Mouse (Mus musculus) hindbrain, embryonic 10.5 days (tissue): ENCODE data around the gene Ggt5. TPM values are rescaled to one million over a fixed set of nuclear protein-coding genes. Genes with fewer than 3 reads are reported as not detected.

ENCODE experiments used
- DNase-seq: peaks from one replicate; pipeline ENCODE4 v3.0.0-alpha.2; 2017; ENCODE audit warnings: low spot score
- H3K27ac ChIP-seq: fragments of 300-500 bp; sonication (generic); 2 replicates; pipeline ENCODE4 v1.5.1; 2016; ENCODE audit warnings: mild to moderate bottlenecking, moderate library complexity
- H3K27me3 ChIP-seq: fragments of 300-500 bp; sonication (generic); 2 replicates; pipeline ENCODE4 v1.6.1; 2016; ENCODE audit warnings: mild to moderate bottlenecking; ENCODE audit not compliant: poor library complexity, insufficient read depth, severe bottlenecking
- H3K36me3 ChIP-seq: fragments of 300-500 bp; sonication (generic); 2 replicates; pipeline ENCODE4 v1.6.1; 2016; ENCODE audit warnings: mild to moderate bottlenecking, moderate library complexity
- H3K4me1 ChIP-seq: fragments of 300-500 bp; sonication (generic); replicated peaks from 2 replicates; pipeline ENCODE4 v1.6.1; 2016; ENCODE audit warnings: mild to moderate bottlenecking
- H3K4me3 ChIP-seq: fragments of 300-500 bp; sonication (generic); 2 replicates; pipeline ENCODE4 v1.5.1; 2016; ENCODE audit warnings: mild to moderate bottlenecking, moderate library complexity
- H3K9me3 ChIP-seq: fragments of 300-500 bp; sonication (generic); 2 replicates; pipeline ENCODE4 v1.6.1; 2016; ENCODE audit warnings: mild to moderate bottlenecking, moderate library complexity
- WGBS: fragments of 180-500 bp; shearing (Covaris S2); methylation state at CpG from one replicate; pipeline ENCODE4 v1.1.7; 2016; 5-methylcytosine and 5-hydroxymethylcytosine counted together
- polyA plus RNA-seq: library from polyadenylated mRNA; unstranded; fragments of >200 nt; fragmentation: Nextera tagmentation; extraction: Ambion mirVana; gene quantifications from 2 replicates; pipeline ENCODE4 v1.2.1, GENCODE M21; 2016

The Ggt5 gene
- polyA plus RNA-seq, 1 experiment from 2014 or later = 0.82 TPM

GRCm38 (mm10) chr10:75570981-75571657 is 18.0 kb upstream of the Ggt5 start:
- H3K36me3 ChIP-seq = no peaks in the 10 kb centered on the region
- H3K4me3 ChIP-seq = no peak overlapping the region
- H3K27me3 ChIP-seq = peaks cover 23% of the 10 kb centered on the region
- peak overlapping the region; percentile 72 for H3K27ac ChIP-seq
- 25% methylated on average over 10 of the region's 10 CpGs for WGBS
- DNase-seq = no peak
- peaks cover 36% of the 10 kb centered on the region for H3K4me1 ChIP-seq
- no peaks in the 10 kb centered on the region for H3K9me3 ChIP-seq

- DNase-seq = no peak
- 38% methylated on average over 9 of the region's 9 CpGs for WGBS
- Histone ChIP-seq H3K4me1 (peaks cover 34% of the 10 kb centered on the region), H3K36me3 (no peaks in the 10 kb centered on the region), H3K27me3 (peaks cover 23% of the 10 kb centered on the region), H3K9me3 (no peaks in the 10 kb centered on the region), H3K4me3 (no peak overlapping the region), H3K27ac (peak overlapping the region; percentile 72; the same call in 1 of the 2 replicates)
Observed at GRCm38 (mm10) chr10:75571937-75572336, 17.2 kb upstream of the Ggt5 start.

DNA sequence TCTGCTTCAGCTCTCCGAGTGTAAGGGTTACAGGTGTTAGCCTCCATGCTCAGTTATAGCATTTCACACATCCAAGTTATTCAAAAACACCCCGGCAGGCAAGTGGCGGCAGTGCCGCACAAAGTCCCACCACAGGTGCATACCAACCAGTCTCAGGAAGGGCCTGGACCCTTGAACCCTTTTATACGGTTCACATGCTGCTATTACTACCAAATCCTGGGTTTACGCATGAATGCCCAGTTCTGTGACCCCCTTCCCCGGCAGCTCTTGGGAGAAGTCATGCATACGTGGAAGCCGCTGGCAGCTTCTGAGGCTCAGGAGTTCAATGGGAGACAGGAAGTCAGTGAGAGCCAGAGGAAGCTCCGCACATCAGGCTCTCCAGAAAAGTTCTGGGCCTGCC is 16.0 kb upstream of the Ggt5 start:
- WGBS = 58% methylated on average over 10 of the region's 10 CpGs

GRCm38 (mm10) chr10:75573965-75574364 is 15.2 kb upstream of the Ggt5 start:
- no peak for DNase-seq
- H3K4me1 ChIP-seq = peaks cover 27% of the 10 kb centered on the region
- no peak overlapping the region for H3K4me3 ChIP-seq
- H3K27me3 ChIP-seq = peaks cover 9% of the 10 kb centered on the region
- 90% methylated on average over 9 of the region's 9 CpGs for WGBS
- H3K36me3 ChIP-seq = no peaks in the 10 kb centered on the region
- no peak overlapping the region for H3K27ac ChIP-seq
- H3K9me3 ChIP-seq = no peaks in the 10 kb centered on the region

More for the DNA sequence above, 16.0 kb upstream of the Ggt5 start:
- no peak overlapping the region for H3K4me3 ChIP-seq
- H3K36me3 ChIP-seq = no peaks in the 10 kb centered on the region
- H3K27me3 ChIP-seq = peaks cover 17% of the 10 kb centered on the region
- peaks cover 34% of the 10 kb centered on the region for H3K4me1 ChIP-seq
- no peak overlapping the region for H3K27ac ChIP-seq
- DNase-seq = no peak
- H3K9me3 ChIP-seq = no peaks in the 10 kb centered on the region

DNA sequence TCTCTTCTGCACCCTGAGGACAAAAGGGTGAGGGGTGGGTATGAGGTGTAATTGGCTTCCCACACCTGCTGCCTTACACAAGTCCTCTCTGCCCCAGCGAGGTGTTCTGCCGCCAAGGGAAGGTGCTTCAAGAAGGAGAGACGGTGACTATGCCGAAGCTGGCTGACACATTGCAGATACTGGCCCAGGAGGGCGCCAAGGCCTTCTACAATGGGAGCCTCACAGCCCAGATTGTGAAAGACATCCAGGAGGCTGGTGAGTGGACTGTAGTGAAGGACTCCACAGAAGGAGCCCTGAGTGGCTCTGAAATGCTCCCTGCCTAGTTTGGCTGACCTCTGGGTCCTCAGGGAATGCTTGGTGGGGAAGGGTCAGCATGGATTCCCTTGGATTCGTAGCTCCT is 10.0 kb upstream of the Ggt5 start:
- DNase-seq = no peak
- WGBS = 83% methylated on average over 6 of the region's 6 CpGs
- H3K4me3 ChIP-seq = no peak overlapping the region

DNA sequence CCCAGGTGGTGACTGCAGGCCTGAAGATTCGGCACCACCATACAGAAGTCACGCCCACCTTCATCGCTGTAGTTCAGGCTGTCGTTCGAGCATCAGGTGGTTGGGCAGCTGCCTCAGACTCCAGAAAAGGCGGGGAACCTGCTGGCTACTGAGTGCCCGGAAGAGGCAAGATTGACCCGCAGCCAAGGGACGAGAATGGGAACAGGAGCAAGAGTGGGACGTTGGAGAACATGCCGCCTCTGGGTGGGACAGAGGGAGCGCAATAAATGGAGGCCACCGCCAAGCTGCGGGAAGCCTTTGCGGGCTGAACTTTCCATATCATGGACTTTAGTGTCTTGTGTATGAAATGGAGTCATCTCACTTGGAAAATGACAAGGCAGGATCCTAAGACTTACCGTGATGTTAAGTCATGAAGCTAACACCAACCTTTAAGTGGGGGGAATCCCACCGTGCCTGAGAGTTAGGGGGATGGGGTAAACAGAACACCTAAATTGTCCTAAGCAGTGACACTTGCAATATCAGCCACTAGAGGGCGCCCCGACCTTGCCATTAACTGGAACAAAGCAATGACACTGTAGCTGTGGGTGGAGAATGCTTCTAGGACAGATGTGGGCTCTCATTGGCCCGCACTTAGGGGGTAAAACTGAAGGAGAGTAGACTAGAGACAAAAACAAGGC is 3.1 kb upstream of the Ggt5 start:
- WGBS = 22% methylated on average over 20 of the region's 20 CpGs
- Histone ChIP-seq H3K27ac (peak overlapping the region; percentile 62), H3K9me3 (no peaks in the 10 kb centered on the region), H3K4me1 (peaks cover 25% of the 10 kb centered on the region), H3K27me3 (peaks cover 14% of the 10 kb centered on the region), H3K36me3 (no peaks in the 10 kb centered on the region), H3K4me3 (peak overlapping the region; percentile 21; the same call in 1 of the 2 replicates)
- peak; percentile 89 for DNase-seq

More for the DNA sequence above, 10.0 kb upstream of the Ggt5 start:
- Histone ChIP-seq H3K27me3 (no peaks in the 10 kb centered on the region), H3K27ac (no peak overlapping the region), H3K36me3 (no peaks in the 10 kb centered on the region), H3K4me1 (no peaks in the 10 kb centered on the region), H3K9me3 (no peaks in the 10 kb centered on the region)

GRCm38 (mm10) chr10:75586553-75586879 is 2.6 kb upstream of the Ggt5 start:
- H3K27me3 ChIP-seq = peaks cover 14% of the 10 kb centered on the region
- WGBS = 86% methylated on average over 1 of the region's 1 CpGs

DNA sequence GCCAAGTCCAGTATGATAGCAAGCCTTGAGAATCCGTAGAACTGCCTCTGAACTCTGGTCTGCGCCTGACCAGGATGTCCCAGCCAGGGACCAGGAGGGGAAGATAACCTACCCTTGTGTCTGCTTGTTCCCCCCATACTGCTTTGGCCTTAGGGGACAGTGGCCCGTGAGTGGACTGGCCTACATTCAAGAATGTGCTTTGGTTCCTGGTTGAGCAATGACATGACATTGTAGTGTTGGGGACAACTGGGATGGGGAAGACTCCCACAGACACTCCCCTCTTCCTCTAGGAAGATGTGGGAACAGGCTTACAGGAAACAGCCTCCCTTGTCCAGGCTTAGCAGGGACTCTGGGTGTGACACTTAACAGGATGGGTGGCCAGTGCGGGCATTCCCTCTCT is 1.4 kb upstream of the Ggt5 start:
- no peak for DNase-seq
- Histone ChIP-seq H3K36me3 (no peaks in the 10 kb centered on the region), H3K4me3 (no peak overlapping the region), H3K27ac (no peak overlapping the region), H3K9me3 (no peaks in the 10 kb centered on the region), H3K4me1 (peaks cover 25% of the 10 kb centered on the region), H3K27me3 (peaks cover 14% of the 10 kb centered on the region)
- WGBS = 90% methylated on average over 4 of the region's 4 CpGs

More at GRCm38 (mm10) chr10:75586553-75586879, 2.6 kb upstream of the Ggt5 start:
- H3K9me3 ChIP-seq = no peaks in the 10 kb centered on the region
- DNase-seq = no peak
- peak overlapping the region; percentile 62 for H3K27ac ChIP-seq
- peaks cover 25% of the 10 kb centered on the region for H3K4me1 ChIP-seq
- no peaks in the 10 kb centered on the region for H3K36me3 ChIP-seq
- H3K4me3 ChIP-seq = no peak overlapping the region

DNA sequence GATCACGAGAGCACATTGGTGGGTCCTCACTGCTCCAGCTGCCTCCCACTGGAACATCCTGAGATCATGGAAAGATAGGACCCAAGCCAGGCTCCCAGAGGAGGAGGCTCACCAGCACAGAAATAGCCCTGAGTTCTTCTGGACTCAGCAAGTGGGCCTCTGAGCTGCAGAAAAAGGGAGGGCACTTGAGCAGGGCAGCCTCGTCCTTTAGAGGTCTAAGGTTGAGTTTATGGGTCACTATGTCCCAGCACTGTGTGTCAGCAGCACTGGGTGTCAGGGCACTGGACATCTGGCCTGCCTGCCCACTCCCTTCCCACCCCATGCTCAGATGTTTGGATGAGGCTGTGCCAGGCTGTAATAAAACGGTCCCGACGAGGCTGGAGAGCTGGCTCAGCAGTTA is 804 bp upstream of the Ggt5 start:
- Histone ChIP-seq H3K27ac (no peak overlapping the region), H3K9me3 (no peaks in the 10 kb centered on the region), H3K4me1 (peaks cover 25% of the 10 kb centered on the region), H3K36me3 (no peaks in the 10 kb centered on the region), H3K27me3 (peaks cover 14% of the 10 kb centered on the region), H3K4me3 (no peak overlapping the region)
- no peak for DNase-seq
- 64% methylated on average over 5 of the region's 5 CpGs for WGBS

GRCm38 (mm10) chr10:75589651-75590050 is 511 bp downstream of the Ggt5 start:
- Histone ChIP-seq H3K27ac (no peak overlapping the region), H3K4me1 (peaks cover 25% of the 10 kb centered on the region), H3K36me3 (no peaks in the 10 kb centered on the region), H3K9me3 (no peaks in the 10 kb centered on the region), H3K27me3 (peaks cover 13% of the 10 kb centered on the region), H3K4me3 (no peak overlapping the region)
- 87% methylated on average over 16 of the region's 16 CpGs for WGBS
- DNase-seq = no peak

DNA sequence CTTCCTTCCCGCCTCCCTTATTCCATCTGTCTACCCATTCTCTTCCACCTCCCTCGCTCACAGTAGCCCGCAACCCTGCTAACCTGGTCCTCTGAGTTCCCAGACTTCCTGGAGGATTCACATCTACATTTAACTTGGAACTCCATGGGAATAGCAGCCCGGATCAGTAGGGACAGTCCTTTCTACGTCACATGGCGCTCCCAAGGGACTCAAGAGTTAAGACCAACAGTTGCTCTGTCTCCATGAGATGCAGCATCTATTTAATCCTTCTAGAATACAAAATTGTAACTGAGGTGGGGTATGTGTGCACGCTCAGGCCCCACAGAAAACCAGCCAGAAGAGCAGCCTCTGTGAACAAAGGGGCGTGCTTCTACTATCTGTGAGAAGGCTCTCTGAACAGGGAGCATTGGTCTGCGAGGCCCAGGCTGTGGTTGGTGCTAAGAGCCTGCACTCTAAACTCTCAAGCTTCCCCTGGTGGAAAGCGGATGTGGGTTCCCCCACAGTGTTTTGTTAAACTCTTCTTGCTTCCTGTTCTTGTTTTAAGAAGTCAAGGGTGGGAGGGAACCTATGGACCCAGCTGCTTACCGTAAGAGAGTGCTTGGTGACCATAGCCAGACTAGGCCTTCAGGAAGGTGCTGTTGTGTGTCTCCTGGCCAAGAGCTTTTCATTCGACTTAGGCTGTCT is 2.2 kb downstream of the Ggt5 start:
- H3K36me3 ChIP-seq = no peaks in the 10 kb centered on the region
- no peak overlapping the region; the same call in 1 of the 2 replicates for H3K27ac ChIP-seq
- 74% methylated on average over 12 of the region's 12 CpGs for WGBS

GRCm38 (mm10) chr10:75592585-75592984 is 3.4 kb downstream of the Ggt5 start:
- Histone ChIP-seq H3K4me3 (no peak overlapping the region), H3K36me3 (no peaks in the 10 kb centered on the region), H3K4me1 (peaks cover 16% of the 10 kb centered on the region), H3K27me3 (no peaks in the 10 kb centered on the region), H3K9me3 (peaks cover 9% of the 10 kb centered on the region; the same call in 1 of the 2 replicates), H3K27ac (no peak overlapping the region)
- WGBS = 81% methylated on average over 7 of the region's 7 CpGs
- DNase-seq = no peak

More for the DNA sequence above, 2.2 kb downstream of the Ggt5 start:
- DNase-seq = no peak
- H3K9me3 ChIP-seq = no peaks in the 10 kb centered on the region
- H3K4me1 ChIP-seq = peaks cover 19% of the 10 kb centered on the region
- no peaks in the 10 kb centered on the region for H3K27me3 ChIP-seq
- H3K4me3 ChIP-seq = no peak overlapping the region

DNA sequence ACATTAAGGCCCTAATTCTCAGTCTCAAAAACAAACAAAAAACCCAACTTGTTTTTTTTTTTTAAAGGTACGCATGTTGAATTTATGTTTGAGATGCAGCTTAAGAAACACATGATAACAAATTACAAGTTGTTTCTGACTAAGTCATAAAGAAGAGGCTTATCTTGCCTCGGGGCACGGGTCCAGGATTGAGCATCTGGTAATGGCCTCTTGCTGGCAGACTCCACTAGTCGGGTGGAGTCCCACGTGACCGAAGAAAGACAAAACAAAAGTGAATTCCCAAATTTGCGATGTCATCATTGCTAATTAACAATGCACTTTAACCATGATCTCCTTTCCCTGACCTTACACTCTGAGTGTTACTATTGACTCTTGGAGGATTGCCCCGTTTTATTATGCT is 6.8 kb downstream of the Ggt5 start:
- Histone ChIP-seq H3K4me3 (no peak overlapping the region), H3K36me3 (no peaks in the 10 kb centered on the region), H3K27me3 (no peaks in the 10 kb centered on the region), H3K27ac (no peak overlapping the region), H3K4me1 (no peaks in the 10 kb centered on the region; the same call in 1 of the 2 replicates), H3K9me3 (peaks cover 16% of the 10 kb centered on the region; the same call in 1 of the 2 replicates)
- no peak for DNase-seq
- WGBS = 92% methylated on average over 8 of the region's 8 CpGs
